Mouse (Mus musculus) lung, postnatal 36 days (tissue): ENCODE measurements at regions not wholly inside any gene's neighbourhood (a gene's known extent, or its start where the extent isn't known, plus 50 kb on each side); places are given as distances from the start of the nearest gene placed in this dataset.
A peak's percentile ranks its signal among the peaks of the same experiment; 100 is the strongest.

Source experiments
- DNase-seq: peaks from one replicate; pipeline ENCODE4 v3.0.0; 2022; ENCODE audit warnings: mixed read lengths

- peak; percentile 63 for DNase-seq
Observed at GRCm38 (mm10) chr1:154080505-154081380, 120.2 kb upstream of the Zfp648 start.

GRCm38 (mm10) chr1:154086145-154086544, 114.8 kb upstream of the Zfp648 start:
- DNase-seq = no peak

- no peak for DNase-seq
Observed at GRCm38 (mm10) chr1:154089815-154090214, 111.2 kb upstream of the Zfp648 start.

- DNase-seq = no peak
Observed at GRCm38 (mm10) chr1:154090521-154091490, 110.2 kb upstream of the Zfp648 start.

GRCm38 (mm10) chr1:154093549-154093948, 107.4 kb upstream of the Zfp648 start:
- DNase-seq = peak; percentile 55

- no peak for DNase-seq
Observed at GRCm38 (mm10) chr1:154094357-154094756, 106.6 kb upstream of the Zfp648 start.

- DNase-seq = no peak
Observed at GRCm38 (mm10) chr1:154096113-154096512, 104.9 kb upstream of the Zfp648 start.

- DNase-seq = no peak
Observed at GRCm38 (mm10) chr1:154096911-154097310, 104.1 kb upstream of the Zfp648 start.

GRCm38 (mm10) chr1:154097656-154098055, 103.3 kb upstream of the Zfp648 start:
- peak; percentile 75 for DNase-seq

GRCm38 (mm10) chr1:154100556-154100955, 100.4 kb upstream of the Zfp648 start:
- DNase-seq = no peak

- DNase-seq = peak; percentile 31
Observed at GRCm38 (mm10) chr1:154101433-154101832, 99.6 kb upstream of the Zfp648 start.

GRCm38 (mm10) chr1:154102191-154102590, 98.8 kb upstream of the Zfp648 start:
- DNase-seq = no peak

GRCm38 (mm10) chr1:154102871-154103596, 98.0 kb upstream of the Zfp648 start:
- DNase-seq = peak; percentile 85

- no peak for DNase-seq
Observed at GRCm38 (mm10) chr1:154103597-154103923, 97.4 kb upstream of the Zfp648 start.

- no peak for DNase-seq
Observed at GRCm38 (mm10) chr1:154104006-154104600, 96.9 kb upstream of the Zfp648 start.

- DNase-seq = no peak
Observed at GRCm38 (mm10) chr1:154104779-154105178, 96.2 kb upstream of the Zfp648 start.

GRCm38 (mm10) chr1:154112500-154112899, 88.5 kb upstream of the Zfp648 start:
- peak; percentile 79 for DNase-seq

- DNase-seq = no peak
Observed at GRCm38 (mm10) chr1:154113291-154114050, 87.5 kb upstream of the Zfp648 start.

GRCm38 (mm10) chr1:154116188-154116710, 84.7 kb upstream of the Zfp648 start:
- no peak for DNase-seq

- DNase-seq = peak; percentile 58
Observed at GRCm38 (mm10) chr1:154117346-154117687, 83.7 kb upstream of the Zfp648 start.

- DNase-seq = peak; percentile 78
Observed at GRCm38 (mm10) chr1:154117688-154118373, 83.2 kb upstream of the Zfp648 start.
